Mouse (Mus musculus): Measurements from ENCODE around the gene Tbc1d32.

- no peak for TF ChIP-seq CTCF (IDR thresholded peaks at IDR 0.05; ENCODE audit: low read depth)
- no peak for TF ChIP-seq EP300 (optimal IDR thresholded peaks at IDR 0.05)
Measured at GRCm38 (mm10) chr10:56137191-56137590, 91.3 kb downstream of the Tbc1d32 start.
